Mouse (Mus musculus) bone marrow macrophage, adult 2 months (primary cell): ENCODE data around the gene Gm20422.

Experiments
- CTCF ChIP-seq: IDR thresholded peaks from 2 replicates; pipeline ENCODE4 v1.5.1; 2012; ENCODE audit warnings: low read depth, mild to moderate bottlenecking, low read length, moderate library complexity
- POLR2A ChIP-seq: IDR thresholded peaks from 2 replicates; pipeline ENCODE4 v1.6.1; 2012; ENCODE audit warnings: mild to moderate bottlenecking, low read depth, low read length, borderline replicate concordance

DNA sequence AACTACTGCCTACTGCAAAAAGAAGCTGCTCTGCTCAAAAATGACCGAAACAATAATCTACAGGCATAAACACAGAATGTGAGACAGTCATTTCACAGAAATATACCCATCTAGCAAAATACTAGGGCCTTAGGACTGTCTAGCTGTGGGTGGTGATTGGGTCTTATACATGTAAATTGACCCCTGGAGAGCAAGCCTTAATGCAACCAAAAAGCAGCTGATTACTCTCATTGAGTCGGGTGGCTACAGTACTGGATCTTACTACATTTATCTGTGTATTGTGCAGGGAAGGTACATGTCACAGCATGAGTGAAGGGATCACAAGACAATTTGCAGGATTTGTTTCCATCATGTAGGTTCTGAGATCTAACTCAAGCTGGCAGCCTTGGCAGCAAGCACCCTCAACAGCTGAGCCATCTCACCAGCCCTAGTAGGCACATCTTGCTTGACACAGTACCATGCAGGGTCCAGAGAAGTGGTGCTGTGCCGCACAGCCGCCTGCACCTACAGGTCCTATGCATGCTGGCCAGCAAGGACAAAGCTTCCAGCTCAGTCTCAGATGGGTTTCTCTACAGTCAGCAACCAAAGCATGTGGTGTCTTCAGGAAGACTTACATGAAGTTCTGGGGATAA, 12.8 kb downstream of the Gm20422 start:
- TF ChIP-seq CTCF (no peak), POLR2A (no peak)
